8 mouse cellular contexts compared by ENCODE assay signal in the genomic region with DNA sequence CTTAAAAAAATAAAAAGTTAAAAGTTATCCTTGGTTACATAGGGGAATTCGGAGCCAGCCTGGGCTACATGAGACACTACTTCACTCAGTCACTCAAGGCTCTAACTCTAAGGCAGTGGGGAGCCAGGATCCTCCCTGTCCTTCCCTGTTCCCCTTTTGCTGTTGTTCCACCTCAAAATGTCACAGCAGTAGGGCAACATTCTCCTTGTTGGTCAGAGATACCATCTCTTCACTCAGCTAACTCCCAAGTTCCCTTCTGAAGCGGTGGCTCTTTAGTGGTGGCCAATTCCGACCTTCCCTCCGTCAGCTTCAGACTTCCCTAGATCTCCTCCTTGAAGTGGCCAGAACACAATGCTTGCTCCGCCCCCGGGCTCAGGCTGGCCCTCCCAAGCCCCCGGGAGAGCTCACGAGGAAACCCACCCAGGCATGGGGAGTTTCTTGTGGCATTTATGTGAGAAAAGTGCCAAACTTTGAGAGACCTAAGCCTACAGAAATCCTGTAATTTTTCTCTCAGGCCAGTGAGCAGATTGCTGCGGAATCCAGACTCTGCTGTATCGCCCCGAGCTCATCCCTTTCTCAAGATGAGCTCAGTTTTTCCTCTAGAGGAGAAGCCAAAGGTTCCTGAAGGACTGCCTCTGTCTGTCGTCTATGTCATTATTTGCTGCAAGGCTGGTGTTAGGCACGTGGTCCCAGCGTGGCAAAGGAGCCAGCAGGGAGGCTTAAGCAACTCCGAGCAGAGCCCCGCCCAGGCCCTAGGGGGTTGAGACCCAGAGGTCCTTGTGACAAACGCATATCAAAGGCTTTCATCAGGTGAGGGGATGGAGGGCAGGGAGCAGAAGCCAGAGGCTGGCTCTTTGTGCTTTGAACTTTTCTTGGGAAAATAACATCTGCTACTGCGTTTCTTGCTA. TPM values are rescaled to one million over a fixed set of nuclear protein-coding genes. Genes with fewer than 3 reads are reported as not detected.
DNase-seq lines count a peak whose midpoint lies in the region; ATAC-seq and TF ChIP-seq lines count a peak whose summit lies in the region.

No protein-coding gene starts in this region.

- peak; percentile 10 for DNase-seq in left cerebral cortex, postnatal 4 days
- no peak for DNase-seq in left cerebral cortex, adult 2 months (ENCODE audit: extremely low spot score in 1 of 2, low spot score in 2 of 2)
- DNase-seq in fibroblast of lung, adult 2 months (ENCODE audit: low read depth), result peak; percentile 11
- peak; percentile 19 for DNase-seq in heart, postnatal 25 days (ENCODE audit: low spot score)
- peak; percentile 89 for DNase-seq in yolk sac, embryonic 10.5 days (ENCODE audit: low spot score)
- no peak for DNase-seq in cerebellum, postnatal 36 days

- no peak for TF ChIP-seq CTCF in left cerebral cortex, adult 2 months (IDR thresholded peaks at IDR 0.05)

- H3K27ac ChIP-seq in left cerebral cortex, adult 2 months, result no peak overlapping the region
- H3K27ac ChIP-seq in limb, embryonic 13.5 days, result no peak overlapping the region
- no peak overlapping the region for H3K27ac ChIP-seq in midbrain, embryonic 12.5 days (replicated peaks)

- 5% methylated on average over 18 of the region's 18 CpGs for WGBS in limb, embryonic 13.5 days
- WGBS in midbrain, embryonic 12.5 days, result 4% methylated on average over 18 of the region's 18 CpGs

- no peak overlapping the region for H3K4me3 ChIP-seq in left cerebral cortex, adult 2 months
- H3K4me3 ChIP-seq in limb, embryonic 13.5 days, result peak overlapping the region; percentile 2; the same call in 1 of the 2 replicates
- H3K4me3 ChIP-seq in midbrain, embryonic 12.5 days, result no peak overlapping the region

- peak overlapping the region; percentile 48 for H3K9ac ChIP-seq in limb, embryonic 13.5 days
- no peak overlapping the region; the same call in 1 of the 2 replicates for H3K9ac ChIP-seq in midbrain, embryonic 12.5 days (replicated peaks)

- no peak for ATAC-seq in limb, embryonic 13.5 days (ENCODE audit: low FRiP score, low read depth)
- ATAC-seq in midbrain, embryonic 12.5 days (ENCODE audit: low FRiP score, low read depth), result no peak

- H3K9me3 ChIP-seq in limb, embryonic 13.5 days, result 0 out of 2 replicates have a peak, but pooled peaks cover 5% of the 10 kb centered on the region
- no peaks in the 10 kb centered on the region for H3K9me3 ChIP-seq in midbrain, embryonic 12.5 days

- peaks cover 5% of the 10 kb centered on the region; the same call in 1 of the 2 replicates for H3K27me3 ChIP-seq in limb, embryonic 13.5 days
- peaks cover 12% of the 10 kb centered on the region for H3K27me3 ChIP-seq in midbrain, embryonic 12.5 days

- intact Hi-C loops in left cerebral cortex, postnatal 4 days (cut with DNase I), result no loop called here
- intact Hi-C loops in left cerebral cortex, adult 2 months (cut with DNase I), result loop anchor here (10.0 kb wide), 2 partner anchors 104 to 474 kb away; no protein-coding TSS in a partner anchor
- intact Hi-C loops in heart, postnatal 25 days (cut with DNase I), result loop anchor here (2.0 to 5.0 kb wide), 4 partner anchors 37 to 342 kb away; partner anchors contain the start of gene Helz

- H3K4me1 ChIP-seq in limb, embryonic 13.5 days, result peaks cover 22% of the 10 kb centered on the region
- peaks cover 11% of the 10 kb centered on the region for H3K4me1 ChIP-seq in midbrain, embryonic 12.5 days

- H3K36me3 ChIP-seq in limb, embryonic 13.5 days, result no peaks in the 10 kb centered on the region
- H3K36me3 ChIP-seq in midbrain, embryonic 12.5 days, result no peaks in the 10 kb centered on the region

- H3K4me2 ChIP-seq in limb, embryonic 13.5 days (replicated peaks), result peak overlapping the region; percentile 48
- H3K4me2 ChIP-seq in midbrain, embryonic 12.5 days (replicated peaks), result peak overlapping the region; percentile 30

RNA-seq across cellular contexts. Expression of gene Psmd12, which starts 31.3 kb away (rescaled TPM):
- 10 to 100 TPM; 76.0 to 78.0 TPM for total RNA-seq in left cerebral cortex, postnatal 4 days (2021)
- 10 to 100 TPM; 67.1 to 72.9 TPM for total RNA-seq in left cerebral cortex, adult 2 months (2021)
- total RNA-seq in heart, postnatal 25 days (2021), result 10 to 100 TPM; 84.7 to 87.4 TPM
- 175 and 178 TPM in 2 replicates for polyA plus RNA-seq in limb, embryonic 13.5 days (2015; fragmentation: Nextera tagmentation; extraction: Ambion mirVana)
- polyA plus RNA-seq in midbrain, embryonic 12.5 days (2016; fragmentation: Nextera tagmentation; extraction: Ambion mirVana), result 190 and 192 TPM in 2 replicates

RNA-seq across cellular contexts. Expression of gene Helz, which starts 37.1 kb away (rescaled TPM):
- 10 to 100 TPM; 34.9 to 38.6 TPM for total RNA-seq in left cerebral cortex, postnatal 4 days (2021)
- 10 to 100 TPM; 52.2 to 53.3 TPM for total RNA-seq in left cerebral cortex, adult 2 months (2021)
- total RNA-seq in heart, postnatal 25 days (2021), result 10 to 100 TPM; 25.3 to 28.0 TPM
- polyA plus RNA-seq in limb, embryonic 13.5 days (2015; fragmentation: Nextera tagmentation; extraction: Ambion mirVana), result 19.2 and 22.0 TPM in 2 replicates
- polyA plus RNA-seq in midbrain, embryonic 12.5 days (2016; fragmentation: Nextera tagmentation; extraction: Ambion mirVana), result 20.4 and 25.9 TPM in 2 replicates

RNA-seq across cellular contexts. Expression of gene Pitpnc1, which starts 40.1 kb away (rescaled TPM):
- total RNA-seq in left cerebral cortex, postnatal 4 days (2021), result 10 to 100 TPM; 78.8 to 79.4 TPM
- total RNA-seq in left cerebral cortex, adult 2 months (2021), result 10 to 100 TPM; 54.5 to 55.2 TPM
- 10 to 100 TPM; 65.1 to 72.6 TPM for total RNA-seq in heart, postnatal 25 days (2021)
- polyA plus RNA-seq in limb, embryonic 13.5 days (2015; fragmentation: Nextera tagmentation; extraction: Ambion mirVana), result 39.4 and 40.5 TPM in 2 replicates
- polyA plus RNA-seq in midbrain, embryonic 12.5 days (2016; fragmentation: Nextera tagmentation; extraction: Ambion mirVana), result 32.3 and 32.9 TPM in 2 replicates

Comparison
In these comparisons a context has a peak if more than half of its experiments do, and no peak if none do; other contexts are left out.
1. DNase-seq: peak in left cerebral cortex, postnatal 4 days (single experiment), fibroblast of lung, adult 2 months (single experiment), heart, postnatal 25 days (single experiment) and yolk sac, embryonic 10.5 days (single experiment); none in left cerebral cortex, adult 2 months (0 of 2) and cerebellum, postnatal 36 days (0 of 2).